Mouse (Mus musculus): ENCODE data around the gene Gm49396. TPM values are rescaled to one million over a fixed set of nuclear protein-coding genes. Genes with fewer than 3 reads are reported as not detected.

The Gm49396 gene
- 1 to 10 TPM; 2.6 to 2.9 TPM for total RNA-seq (2021)
- long read RNA-seq, experiment 1, partial matches to known transcripts, result 3 of 15 reads
- long read RNA-seq, experiment 1, other reads (novel, unspliced or antisense), result 11 of 15 reads
- long read RNA-seq, experiment 2, partial matches to known transcripts, result 5 of 15 reads
- long read RNA-seq, experiment 2, other reads (novel, unspliced or antisense), result 10 of 15 reads

DNA sequence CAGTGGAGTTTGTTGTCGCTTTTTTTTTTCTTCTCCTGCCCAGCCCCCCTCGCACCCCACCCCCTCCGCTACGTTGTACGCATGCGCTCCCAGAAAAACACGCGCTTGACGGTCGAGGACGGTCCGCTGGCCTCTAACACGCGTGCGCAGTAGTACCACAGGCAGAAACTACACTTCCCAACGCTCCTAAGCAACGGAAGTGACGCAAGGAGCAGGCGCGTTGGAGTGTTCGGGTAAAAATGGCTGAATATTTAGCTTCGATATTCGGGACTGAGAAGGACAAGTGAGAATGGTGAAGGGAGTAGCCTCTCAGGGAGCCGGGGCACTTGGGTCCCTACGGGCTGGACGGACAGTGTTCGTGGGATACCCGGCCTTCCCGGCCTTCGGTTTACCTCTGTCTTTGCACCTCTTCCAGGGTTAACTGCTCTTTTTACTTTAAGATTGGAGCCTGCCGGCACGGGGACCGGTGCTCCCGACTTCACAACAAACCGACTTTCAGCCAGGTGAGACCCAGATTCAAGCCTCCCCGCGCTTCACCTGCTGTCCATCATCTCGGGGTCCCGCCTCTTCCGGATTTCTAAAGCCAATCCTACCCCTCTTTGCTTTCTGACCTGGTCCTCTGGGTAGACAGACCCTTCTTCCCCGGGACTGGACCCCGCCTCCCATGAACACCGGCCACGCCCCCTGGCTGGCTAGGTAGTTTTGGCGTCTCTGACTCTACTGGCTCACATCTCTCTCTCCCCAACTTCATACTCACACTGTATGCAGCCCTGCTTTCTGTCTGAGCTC is at the start of gene Gm49396, which contains the start of the genes U2af1l4 and Psenen:
Gene Gm49396 (plus strand): TSS at position 228 of the 789 bp plus-strand sequence.
Gene U2af1l4 (plus strand): TSS at position 185 of the 789 bp plus-strand sequence.
Gene Psenen (minus strand): TSS at position 511 of the 789 bp plus-strand sequence.
- DNase-seq (ENCODE audit: low spot score in 2 of 2), result peak; percentile 89 to 96

DNA sequence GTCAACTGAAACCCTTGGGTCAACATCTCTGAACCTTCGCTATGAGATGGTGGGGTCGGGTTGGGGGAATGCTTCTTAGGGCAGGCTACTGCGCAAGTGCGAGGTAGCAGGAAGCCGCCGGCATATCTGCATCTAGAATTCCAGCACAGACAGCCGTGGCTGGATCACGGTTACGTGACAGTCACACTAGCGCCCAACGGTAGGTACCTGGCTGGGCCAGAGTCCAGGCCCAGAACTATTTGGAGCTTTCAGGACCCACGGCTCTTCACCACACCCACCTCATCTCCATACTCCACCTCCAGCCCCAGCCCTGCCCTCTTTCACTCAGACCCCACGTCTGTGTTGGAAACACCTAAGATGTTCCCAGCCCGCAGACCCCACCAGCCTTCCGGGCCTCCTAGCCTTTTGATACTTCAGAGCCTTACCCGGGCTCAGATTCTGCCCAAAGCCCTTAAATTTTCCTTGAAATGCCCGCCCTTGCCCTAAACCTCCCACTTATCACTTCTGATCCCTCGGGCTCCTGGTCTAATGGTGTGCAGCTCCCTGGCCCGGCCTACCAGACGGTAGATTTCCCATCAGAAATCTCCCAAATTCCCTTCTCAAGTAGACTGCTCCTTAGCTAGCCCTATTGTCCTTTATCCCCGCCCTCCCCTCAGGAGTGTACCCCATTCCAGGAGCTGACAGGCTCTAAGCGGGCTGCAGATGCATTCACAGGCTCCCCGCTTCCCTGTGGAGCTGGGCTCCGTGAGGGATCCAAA is 48.0 kb upstream of the Gm49396 start:
- DNase-seq (ENCODE audit: low spot score in 2 of 2), result no peak

DNA sequence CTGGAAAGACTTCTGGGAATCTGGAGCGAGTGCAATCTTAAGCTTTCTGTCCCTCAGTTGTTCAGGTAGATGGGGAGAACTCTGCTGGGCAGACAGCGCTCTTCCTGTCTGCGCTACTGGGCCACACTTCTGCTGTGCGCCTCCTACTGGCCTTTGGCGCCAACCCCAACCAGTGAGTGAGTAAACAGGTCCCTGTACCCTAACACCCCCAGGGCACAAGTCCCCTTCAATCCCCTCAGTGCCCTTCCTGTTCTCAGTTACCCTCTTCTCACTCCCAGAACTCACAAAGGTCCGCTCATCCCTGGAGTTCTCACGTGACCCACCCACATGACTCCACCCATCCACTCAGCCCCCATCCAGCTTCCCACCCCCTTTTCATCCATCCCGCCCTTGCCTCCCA is 44.8 kb upstream of the Gm49396 start:
- no peak for DNase-seq (ENCODE audit: low spot score in 2 of 2)

DNA sequence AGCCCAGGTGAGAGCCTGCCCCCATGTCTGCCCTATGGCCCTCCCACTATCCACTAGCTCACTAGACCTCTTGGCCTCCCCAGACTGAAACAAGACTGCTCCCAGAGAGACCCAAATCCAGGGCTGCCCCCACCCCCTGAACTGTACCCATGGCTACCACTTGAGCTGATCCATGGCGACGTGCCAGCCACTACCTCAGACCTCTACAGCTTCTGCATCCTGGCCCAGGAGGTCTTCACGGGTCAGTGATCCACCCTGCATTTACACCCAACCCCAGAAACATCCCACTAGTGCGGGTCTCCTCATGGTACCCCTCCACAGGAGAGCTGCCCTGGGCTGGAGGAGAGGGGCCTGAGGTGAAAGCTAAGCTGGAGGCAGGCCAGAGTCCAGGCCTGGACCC is 42.7 kb upstream of the Gm49396 start:
- no peak for DNase-seq (ENCODE audit: low spot score in 2 of 2)

DNA sequence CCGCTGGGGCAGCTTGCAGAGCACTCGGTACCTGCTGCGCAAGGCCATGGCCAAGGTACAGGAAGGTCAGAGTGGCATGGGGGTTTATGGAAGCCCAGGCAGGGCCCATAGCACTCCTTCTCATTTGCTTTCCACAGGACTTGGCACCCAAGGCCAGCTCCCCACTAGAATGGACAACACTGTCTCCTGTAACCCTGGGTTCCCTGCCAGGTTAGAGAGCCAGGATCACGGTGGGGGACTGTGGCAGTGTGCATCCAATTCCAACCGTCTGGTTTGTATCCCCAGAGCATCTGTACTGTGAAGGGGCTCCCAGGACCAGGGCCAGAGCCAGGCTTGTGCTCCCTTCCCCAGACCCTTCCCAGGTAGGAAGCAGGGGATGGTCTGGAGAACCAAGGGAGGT is 42.3 kb upstream of the Gm49396 start:
- no peak for DNase-seq (ENCODE audit: low spot score in 2 of 2)

DNA sequence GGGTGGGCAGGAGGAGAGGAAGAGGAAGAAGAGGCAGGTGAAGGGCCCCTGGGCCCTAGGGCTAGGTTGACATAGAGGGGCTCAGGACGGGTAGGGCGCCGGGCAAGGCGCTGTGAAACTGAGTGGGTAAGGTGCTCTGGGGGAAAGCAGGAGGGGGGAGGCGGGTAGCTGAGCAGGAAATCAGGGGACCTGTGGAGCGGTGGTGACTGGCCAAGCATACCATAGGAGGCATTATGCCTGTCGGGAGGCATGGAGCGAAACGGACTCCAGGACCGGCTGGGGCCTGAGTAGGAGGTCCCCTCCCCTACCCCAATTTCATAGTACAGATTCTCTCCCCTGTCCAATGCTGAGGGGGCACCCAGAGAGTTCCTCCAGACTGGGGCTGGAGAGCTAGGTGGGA is 40.3 kb upstream of the Gm49396 start:
- no peak for DNase-seq (ENCODE audit: low spot score in 2 of 2)

DNA sequence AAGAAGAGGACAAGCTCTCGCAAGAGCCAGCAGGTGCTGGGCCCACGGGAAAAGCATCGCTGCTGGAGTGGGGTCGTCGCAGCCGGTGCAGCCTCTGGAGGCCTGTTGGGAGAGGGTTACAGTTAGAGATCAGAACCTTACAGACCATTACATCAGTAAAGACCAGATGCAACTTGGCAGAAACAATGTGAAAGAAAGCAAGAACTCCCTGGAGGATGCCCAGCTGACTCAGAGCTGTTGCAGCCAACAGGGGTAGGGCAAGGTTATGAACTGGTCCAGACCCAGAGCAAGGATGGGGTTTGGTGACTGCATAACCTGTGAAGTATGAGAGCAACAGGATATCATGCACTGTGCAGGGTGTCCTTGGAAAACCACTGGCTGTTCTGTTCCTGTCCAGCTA is 38.7 kb upstream of the Gm49396 start:
- no peak for DNase-seq (ENCODE audit: low spot score in 2 of 2)

DNA sequence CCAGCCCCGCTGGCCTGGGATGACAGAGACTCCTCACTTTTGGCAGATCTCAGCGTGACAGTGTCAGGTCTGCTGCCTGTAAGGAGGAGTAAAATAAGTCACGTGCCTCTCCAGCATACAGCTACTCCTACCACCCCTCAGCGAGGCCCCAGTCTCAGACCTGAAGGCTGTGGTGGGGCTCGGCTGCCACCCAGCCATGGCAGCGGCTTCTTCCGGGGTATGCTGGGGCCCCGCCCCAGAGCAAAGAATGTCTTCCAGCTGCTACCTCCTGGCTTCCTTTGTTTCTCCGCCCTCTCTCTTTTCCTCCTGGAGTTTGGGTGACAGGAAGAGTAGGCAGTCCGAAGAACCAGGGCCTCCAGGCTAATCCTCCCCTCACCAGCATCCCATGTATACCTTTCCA is 37.2 kb upstream of the Gm49396 start:
- no peak for DNase-seq (ENCODE audit: low spot score in 2 of 2)

DNA sequence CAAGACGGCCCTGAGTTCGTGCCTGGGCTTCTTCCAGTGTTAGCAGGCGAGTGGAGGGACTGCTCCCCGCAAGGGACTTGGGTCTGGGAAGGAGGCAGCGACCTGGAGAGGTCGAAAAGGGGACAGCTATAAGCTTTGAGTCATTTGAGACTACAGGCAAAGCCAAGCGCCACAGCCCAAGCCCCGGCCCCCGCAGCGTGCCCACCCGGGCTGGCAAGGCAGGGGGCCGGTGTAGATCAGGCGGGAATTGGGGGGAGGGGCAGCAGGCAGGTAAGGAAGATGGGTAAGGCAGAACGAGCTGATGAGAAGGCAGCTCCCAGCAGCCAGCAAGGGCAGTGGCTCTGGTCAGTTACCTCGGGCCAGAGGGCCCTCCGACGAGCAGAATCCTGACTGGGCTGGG is 36.7 kb upstream of the Gm49396 start:
- no peak for DNase-seq (ENCODE audit: low spot score in 2 of 2)

DNA sequence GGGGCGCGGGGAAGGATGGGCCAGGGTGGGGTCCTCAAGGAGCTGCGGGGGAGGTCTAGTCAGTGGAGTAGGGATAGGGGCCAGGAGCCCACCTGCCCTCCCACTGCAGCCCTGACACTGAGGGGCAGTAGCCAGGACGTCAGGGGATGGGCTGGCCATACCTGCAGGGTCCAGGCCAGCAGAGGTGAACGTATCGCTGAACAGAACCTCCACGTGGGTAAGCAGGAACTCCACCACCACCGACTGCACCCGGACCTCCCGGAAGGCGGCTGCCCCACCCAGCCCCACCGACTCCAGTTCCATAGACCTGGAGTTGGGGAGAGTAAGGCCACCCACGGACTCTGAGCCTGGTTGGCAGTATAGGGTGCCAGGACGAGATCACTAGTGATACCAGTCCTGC is 36.2 kb upstream of the Gm49396 start:
- DNase-seq (ENCODE audit: low spot score in 2 of 2), result no peak

DNA sequence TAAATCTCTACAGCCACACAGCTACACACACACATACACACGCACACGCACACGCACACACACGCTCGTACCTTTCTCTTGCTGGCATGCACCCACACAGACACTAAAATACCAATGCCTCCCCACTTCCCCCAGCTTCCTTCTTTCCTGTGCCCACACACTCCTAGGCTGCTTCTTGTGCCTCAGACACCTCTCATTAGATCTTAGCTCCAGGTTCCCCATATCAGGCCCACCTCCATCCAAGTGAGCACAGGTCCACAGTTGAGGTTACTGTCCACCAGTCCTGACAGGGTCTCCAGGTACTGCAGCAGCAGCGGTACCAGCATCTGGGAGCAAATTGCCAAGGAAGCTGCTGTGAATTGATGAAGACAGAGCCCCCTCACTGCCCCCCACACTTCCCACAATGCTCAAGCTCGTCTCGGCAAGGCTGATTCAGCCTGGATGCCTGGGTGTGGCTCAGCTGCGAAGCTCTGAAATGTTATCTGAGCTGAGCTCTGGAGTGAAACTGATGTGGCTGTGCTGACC is 31.8 kb upstream of the Gm49396 start:
- no peak for DNase-seq (ENCODE audit: low spot score in 2 of 2)

DNA sequence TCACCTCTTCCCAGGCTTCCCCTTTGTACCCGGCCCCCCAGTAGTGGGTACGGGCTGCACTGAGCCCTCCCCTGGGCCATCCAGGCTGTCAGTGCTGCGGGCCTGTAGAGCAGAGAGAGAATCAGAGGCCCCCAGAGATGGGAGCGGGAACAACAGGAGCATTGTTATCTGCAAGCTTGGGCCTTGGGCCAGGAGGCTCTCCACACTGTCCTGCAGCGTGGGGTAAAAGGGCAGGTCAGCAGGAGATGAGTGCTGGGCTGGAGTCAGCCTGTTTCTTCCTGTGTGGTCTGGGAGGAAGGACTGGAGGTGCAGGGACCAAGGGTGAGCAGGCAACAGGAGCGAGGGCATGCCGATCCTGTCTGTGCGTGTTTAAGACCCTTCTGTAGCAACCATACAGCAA is 30.2 kb upstream of the Gm49396 start:
- DNase-seq (ENCODE audit: low spot score in 2 of 2), result peak in 1 of 2 experiments; percentile 47

DNA sequence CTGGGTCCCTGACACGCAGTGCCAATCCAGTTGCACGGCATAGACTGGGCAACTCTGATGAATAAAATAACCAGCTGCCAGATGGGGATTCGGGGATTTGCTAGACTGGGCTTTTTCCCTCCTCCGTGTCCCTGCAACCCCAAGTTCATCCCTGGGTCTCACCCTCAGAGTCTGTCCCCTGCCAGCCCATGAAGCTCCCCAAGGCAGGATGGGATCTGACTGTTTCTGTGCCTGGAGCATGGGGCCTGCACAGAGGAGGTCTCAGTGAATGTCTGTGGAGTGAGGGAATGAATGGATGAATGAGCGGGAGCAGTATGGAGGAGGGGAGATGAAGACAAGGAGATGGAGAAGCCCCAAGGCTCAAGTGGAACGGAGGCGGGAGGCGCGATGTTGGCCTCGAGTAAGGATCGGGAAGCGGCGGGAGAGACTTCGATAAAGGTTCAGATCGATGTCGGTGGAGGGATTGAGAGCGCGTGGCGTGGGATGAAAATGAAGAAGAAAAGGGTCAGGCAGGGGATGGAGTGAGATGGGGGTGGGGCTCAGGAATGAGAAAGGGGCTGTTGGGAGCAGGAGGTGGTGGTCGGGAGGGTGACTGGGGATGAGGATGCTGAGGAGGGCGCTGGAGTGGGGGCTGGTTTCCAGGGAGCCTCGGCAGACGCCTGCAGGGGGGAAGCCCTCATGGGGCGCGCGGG is 29.1 kb upstream of the Gm49396 start:
- no peak for DNase-seq (ENCODE audit: low spot score in 2 of 2)

DNA sequence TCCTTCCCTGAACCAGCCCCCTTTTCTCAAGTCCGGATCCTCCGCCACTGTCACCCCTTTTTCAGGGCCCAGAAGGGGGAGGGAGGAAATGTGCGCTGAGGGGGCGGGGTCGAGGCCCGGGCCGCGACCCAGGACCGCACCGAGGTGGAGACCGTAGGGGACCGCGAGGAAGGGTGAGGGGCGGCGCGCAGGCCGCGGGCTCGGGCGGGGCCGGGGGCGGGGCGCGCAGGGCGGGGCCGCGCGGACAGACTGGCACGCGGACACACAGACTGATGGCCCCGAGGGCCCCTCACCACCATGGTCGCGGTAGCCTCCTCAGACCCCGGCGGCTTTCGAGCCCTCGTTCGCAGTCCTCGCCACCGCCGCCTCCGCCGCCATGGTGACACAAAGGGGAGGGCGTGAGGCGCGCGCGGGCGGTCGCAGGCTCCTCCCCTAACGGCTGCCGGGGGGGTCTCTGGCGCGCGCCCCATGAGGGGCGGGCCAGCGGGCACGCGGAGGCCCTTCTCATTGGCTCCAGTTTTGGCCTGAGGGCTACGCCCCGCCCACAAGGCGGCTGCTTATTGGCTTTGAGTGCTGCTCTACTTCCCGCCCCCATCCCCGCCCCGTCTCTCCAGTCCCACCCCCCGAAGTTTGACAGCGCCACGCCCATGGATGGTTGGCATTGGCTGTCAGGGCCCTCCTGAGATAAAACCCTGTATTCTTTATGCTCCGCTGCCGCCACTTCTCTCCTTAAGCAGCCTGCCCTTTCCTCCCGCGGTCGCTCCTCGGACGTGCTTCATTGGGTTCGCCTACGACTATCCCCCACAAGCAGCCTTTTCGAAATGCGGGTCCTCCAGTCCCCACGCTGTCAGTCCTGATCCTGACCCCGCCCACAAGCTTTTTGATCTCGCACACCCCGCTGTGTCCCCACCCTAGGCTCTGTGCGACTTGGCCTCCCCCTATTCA is 28.2 kb upstream of the Gm49396 start, which contains the start of gene Arhgap33:
Gene Arhgap33 (minus strand): TSS at position 428 of the 945 bp plus-strand sequence.
- DNase-seq (ENCODE audit: low spot score in 2 of 2), result peak; percentile 92 to 96

DNA sequence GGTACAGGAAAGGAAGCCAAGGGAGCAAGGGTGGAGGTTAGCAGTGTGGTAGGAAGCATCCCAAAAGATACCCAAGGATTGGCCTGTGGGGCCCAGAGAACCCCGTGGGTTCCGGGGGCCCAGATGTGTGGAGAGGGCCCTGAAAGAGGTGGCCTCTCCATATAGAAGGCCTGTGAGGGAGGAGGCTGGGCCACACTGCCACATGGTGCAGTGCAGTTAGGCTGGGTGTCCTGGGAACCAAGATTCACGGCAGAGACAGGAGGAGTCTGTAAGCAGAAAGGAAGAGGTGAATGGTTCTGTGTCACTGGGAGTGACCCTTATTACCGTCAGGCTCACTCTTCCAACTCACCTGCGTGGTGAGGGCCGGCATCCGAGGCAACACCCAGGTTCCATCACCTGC is 22.6 kb upstream of the Gm49396 start:
- DNase-seq (ENCODE audit: low spot score in 2 of 2), result no peak

DNA sequence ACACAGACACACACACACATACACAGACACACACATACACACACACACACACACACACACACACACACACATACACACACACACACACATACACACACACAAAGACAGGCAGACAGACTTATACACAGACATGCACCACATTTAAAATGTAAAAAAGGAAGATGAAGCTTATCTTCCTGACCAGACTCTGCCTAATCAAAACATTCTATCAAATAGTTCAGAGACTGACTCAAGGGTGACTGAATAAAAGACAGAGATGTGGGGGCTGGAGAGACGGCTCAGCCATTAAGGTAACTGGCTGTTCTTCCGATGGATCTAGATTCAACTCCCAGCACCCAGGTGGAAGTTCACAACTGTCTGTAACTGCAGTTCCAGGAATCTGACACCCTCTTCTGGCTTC is 18.8 kb upstream of the Gm49396 start:
- DNase-seq (ENCODE audit: low spot score in 2 of 2), result no peak

DNA sequence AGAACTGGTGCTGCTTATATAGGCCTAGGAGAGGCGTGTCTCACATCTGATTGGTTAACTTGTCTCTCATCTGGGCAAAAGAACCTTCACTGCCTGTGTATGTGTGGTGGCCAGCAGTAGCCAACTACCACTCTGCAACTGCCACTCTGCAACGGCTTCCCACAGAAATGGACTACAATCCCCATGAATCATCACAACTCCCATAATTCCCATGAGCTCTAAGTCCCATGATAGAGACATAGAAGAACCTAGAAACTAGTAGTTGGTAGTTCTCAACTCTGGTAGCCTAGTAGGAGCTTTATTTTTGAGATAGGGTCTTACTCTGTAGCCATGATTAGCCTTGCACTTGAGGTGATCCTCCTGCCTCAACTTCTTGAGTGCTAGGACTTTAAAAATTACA is 13.3 kb upstream of the Gm49396 start:
- no peak for DNase-seq (ENCODE audit: low spot score in 2 of 2)

DNA sequence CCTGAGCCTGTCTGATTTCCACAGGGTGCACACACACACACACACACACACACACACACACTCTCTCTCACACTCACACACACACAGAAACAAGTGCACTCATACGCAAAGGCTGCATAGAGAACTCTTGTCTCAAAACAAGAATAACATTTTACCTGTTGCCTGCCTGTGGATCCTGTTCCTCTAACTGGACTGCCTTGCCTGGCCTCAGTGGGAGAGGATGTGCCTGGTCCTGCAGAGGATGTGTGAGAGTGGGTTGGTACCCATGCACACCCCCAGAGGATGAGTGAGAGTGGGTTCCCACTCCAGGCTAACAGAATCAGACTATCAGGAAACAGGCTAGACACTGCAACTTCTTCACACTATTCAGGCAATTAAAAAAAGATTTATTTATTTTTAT is 12.5 kb upstream of the Gm49396 start:
- DNase-seq (ENCODE audit: low spot score in 2 of 2), result no peak

DNA sequence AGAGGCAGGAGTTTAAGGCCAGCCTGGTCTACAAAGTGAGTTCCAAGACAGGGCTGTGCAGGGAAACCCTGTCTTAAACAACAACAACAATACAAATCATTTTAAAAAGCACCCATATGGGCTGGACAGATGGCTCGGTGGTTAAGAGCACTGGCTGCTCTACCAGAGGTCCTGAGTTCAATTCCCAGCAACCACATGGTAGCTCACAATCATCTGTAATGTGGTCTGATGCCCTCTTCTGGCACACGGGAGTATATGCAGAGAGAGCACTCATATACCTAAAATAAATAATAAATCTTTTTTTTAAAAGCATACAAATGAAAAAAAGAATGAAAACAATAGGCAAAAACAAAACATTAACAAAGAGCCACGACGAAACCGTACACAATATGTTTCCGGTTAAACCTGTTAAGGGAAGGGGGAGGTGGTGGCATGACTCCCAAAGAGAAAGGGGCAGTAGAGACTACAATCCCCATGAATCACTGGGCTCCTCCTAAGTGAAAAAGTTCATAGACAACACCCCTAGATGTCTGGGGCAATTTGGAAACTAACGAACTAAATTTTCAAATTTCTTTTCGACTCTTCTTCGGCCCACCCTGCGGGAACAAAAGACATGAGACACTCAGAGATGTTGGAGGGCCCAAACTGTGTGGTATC is 11.6 kb upstream of the Gm49396 start:
- DNase-seq (ENCODE audit: low spot score in 2 of 2), result no peak

Data from gastrocnemius, postnatal 4 days (tissue).